Mouse (Mus musculus) liver, embryonic 16.5 days (tissue): ENCODE measurements around the gene Csnk1e. TPM values are rescaled to one million over a fixed set of nuclear protein-coding genes. Genes with fewer than 3 reads are reported as not detected.
A peak's percentile ranks its signal among the peaks of the same experiment; 100 is the strongest.

Experiments
- ATAC-seq: fragments of 200-750 bp; cut with Nextera tagmentation; 2 replicates; pipeline ENCODE4 v1.8.0; 2017; ENCODE audit warnings: low read depth, mild to moderate bottlenecking, moderate number of reproducible peaks, moderate library complexity
- H3K27ac ChIP-seq: fragments of 300-500 bp; sonication (generic); 2 replicates; pipeline ENCODE4 v1.5.1; 2014; ENCODE audit warnings: mild to moderate bottlenecking, low read length
- H3K27me3 ChIP-seq: fragments of 300-500 bp; sonication (generic); 2 replicates; pipeline ENCODE4 v1.6.1; 2014; ENCODE audit warnings: low read depth, low read length, mixed read lengths; ENCODE audit not compliant: control insufficient read depth, insufficient read depth
- H3K36me3 ChIP-seq: fragments of 300-500 bp; sonication (generic); 2 replicates; pipeline ENCODE4 v1.6.1; 2014; ENCODE audit warnings: mild to moderate bottlenecking; ENCODE audit not compliant: control insufficient read depth, insufficient read depth
- H3K4me1 ChIP-seq: fragments of 300-500 bp; sonication (generic); 2 replicates; pipeline ENCODE4 v1.6.1; 2014; ENCODE audit warnings: low read depth, low read length, mixed read lengths; ENCODE audit not compliant: control insufficient read depth
- H3K4me2 ChIP-seq: fragments of 300-500 bp; sonication (generic); 2 replicates; pipeline ENCODE4 v1.6.1; 2014; ENCODE audit warnings: low read depth, low read length, mixed read lengths
- H3K4me3 ChIP-seq: fragments of 300-500 bp; sonication (generic); 2 replicates; pipeline ENCODE4 v1.5.1; 2014; ENCODE audit warnings: low read depth, mild to moderate bottlenecking, low read length
- H3K9ac ChIP-seq: fragments of 300-500 bp; sonication (generic); 2 replicates; pipeline ENCODE4 v1.6.1; 2014; ENCODE audit warnings: low read depth, low read length
- H3K9me3 ChIP-seq: fragments of 300-500 bp; sonication (generic); replicated peaks from 2 replicates; pipeline ENCODE4 v1.6.1; 2016; ENCODE audit warnings: low read length; ENCODE audit not compliant: control insufficient read depth
- WGBS: fragments of 180-500 bp; shearing (Covaris S2); extraction: QIAGEN DNeasy Blood & Tissue Kit; methylation state at CpG from one replicate; pipeline ENCODE4 v1.1.7; 2014; ENCODE audit not compliant: insufficient replicate concordance; 5-methylcytosine and 5-hydroxymethylcytosine counted together
- polyA plus RNA-seq: library from polyadenylated mRNA; unstranded; fragments of >200 nt; fragmentation: Nextera tagmentation; extraction: Ambion mirVana; gene quantifications from 2 replicates; pipeline ENCODE4 v1.2.1, GENCODE M21; 2015

Gene Csnk1e
- polyA plus RNA-seq, 1 experiment from 2014 or later: 4.8 TPM

DNA sequence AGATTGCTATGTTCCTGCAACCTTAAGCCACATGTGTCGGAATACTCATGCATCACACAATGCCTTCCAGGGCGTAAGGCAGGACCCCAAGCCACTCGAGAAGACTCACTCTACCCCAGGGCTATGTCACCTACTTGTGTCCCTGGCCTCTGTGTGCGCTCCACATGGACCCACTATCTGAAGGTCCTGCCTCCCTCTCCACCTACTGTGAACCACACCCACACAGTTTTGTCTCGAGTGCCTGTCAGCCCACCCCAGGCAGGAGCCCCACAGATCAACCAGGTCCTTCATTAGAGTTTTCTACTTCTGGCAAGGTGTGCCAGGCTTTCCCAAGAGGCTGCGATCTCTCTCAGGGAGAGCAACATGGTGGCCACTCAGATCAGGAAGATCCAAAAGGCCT lies 60.1 kb downstream of the Csnk1e start:
- H3K4me2 ChIP-seq: no peak overlapping the region
- no peak overlapping the region for H3K27ac ChIP-seq
- H3K27me3 ChIP-seq: no peaks in the 10 kb centered on the region
- H3K9ac ChIP-seq: no peak overlapping the region
- H3K9me3 ChIP-seq: no peaks in the 10 kb centered on the region
- 56% methylated on average over 6 of the region's 6 CpGs for WGBS
- H3K4me1 ChIP-seq: peaks cover 15% of the 10 kb centered on the region
- H3K4me3 ChIP-seq: no peak overlapping the region
- ATAC-seq: no peak
- H3K36me3 ChIP-seq: no peaks in the 10 kb centered on the region

DNA sequence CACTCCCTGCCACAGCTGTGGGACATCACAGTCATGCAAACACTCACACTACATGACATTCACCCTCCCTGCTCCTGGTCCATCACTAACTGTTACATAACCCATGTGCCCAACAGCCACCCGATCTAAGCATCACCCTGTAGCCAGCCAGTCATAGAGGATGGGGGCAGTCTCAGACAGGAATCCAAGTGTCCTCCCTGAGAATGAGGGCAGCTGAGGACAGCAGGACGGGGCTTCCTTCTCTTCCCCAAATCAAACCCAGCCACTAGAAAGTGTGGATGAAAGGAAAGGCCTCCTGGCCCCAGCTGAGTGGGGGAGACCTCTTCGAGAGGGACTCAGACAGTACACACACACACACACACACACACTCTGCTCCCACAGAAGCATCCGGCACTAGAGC lies 60.5 kb downstream of the Csnk1e start:
- Histone ChIP-seq H3K4me2 (no peak overlapping the region), H3K4me1 (peaks cover 15% of the 10 kb centered on the region), H3K27ac (no peak overlapping the region), H3K4me3 (no peak overlapping the region), H3K9me3 (no peaks in the 10 kb centered on the region), H3K9ac (no peak overlapping the region), H3K27me3 (no peaks in the 10 kb centered on the region), H3K36me3 (no peaks in the 10 kb centered on the region)
- no peak for ATAC-seq
- 51% methylated on average over 4 of the region's 4 CpGs for WGBS

DNA sequence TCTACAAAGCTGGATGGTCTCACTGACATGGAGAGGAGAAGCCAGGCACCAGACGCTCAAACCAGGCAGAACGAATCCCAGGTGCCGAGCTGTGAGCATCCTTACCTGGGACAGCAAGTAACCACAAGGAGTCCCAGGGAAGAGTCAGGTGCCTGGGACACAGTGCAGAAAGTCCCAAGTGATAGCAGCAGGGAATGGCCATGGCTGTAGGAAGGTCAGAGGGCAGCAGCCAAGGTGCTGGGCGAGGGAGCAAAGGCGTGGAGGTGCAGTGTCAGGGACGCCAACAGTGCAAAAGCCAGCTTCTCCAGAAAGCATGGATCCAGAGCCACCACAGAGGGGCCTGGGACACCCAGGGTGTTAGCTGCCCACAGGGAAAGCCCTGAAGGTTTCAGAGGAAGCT lies 62.3 kb downstream of the Csnk1e start:
- no peaks in the 10 kb centered on the region for H3K36me3 ChIP-seq
- H3K9me3 ChIP-seq: no peaks in the 10 kb centered on the region
- H3K27ac ChIP-seq: peak overlapping the region; percentile 35
- no peak for ATAC-seq
- no peaks in the 10 kb centered on the region for H3K27me3 ChIP-seq
- WGBS: 70% methylated on average over 6 of the region's 6 CpGs
- no peak overlapping the region for H3K4me2 ChIP-seq
- H3K9ac ChIP-seq: no peak overlapping the region
- no peak overlapping the region for H3K4me3 ChIP-seq
- peaks cover 16% of the 10 kb centered on the region for H3K4me1 ChIP-seq

DNA sequence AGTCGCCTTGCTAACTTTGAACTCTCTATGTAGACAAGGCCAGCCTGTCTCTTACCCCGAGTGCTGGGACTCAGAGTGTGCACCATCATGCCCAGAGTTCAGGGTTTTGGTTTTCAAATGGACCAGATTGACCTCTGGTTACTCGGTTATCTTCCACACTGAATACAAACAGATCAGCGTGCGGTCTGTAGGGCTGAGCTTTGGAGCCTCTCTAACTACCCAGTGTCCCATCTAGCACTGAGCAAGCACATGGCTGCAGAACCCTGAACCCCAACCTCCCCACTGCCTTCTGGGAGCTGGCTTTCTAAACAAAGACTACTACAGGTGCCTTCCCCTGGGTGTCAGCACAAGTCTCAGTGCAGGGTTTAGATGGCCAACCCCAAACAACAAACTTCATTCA lies 62.8 kb downstream of the Csnk1e start:
- WGBS: 54% methylated on average over 5 of the region's 5 CpGs
- peak; percentile 63 for ATAC-seq
- peaks cover 20% of the 10 kb centered on the region for H3K4me1 ChIP-seq
- H3K36me3 ChIP-seq: no peaks in the 10 kb centered on the region
- H3K9me3 ChIP-seq: no peaks in the 10 kb centered on the region
- H3K4me3 ChIP-seq: no peak overlapping the region
- no peak overlapping the region for H3K4me2 ChIP-seq
- no peaks in the 10 kb centered on the region for H3K27me3 ChIP-seq
- no peak overlapping the region for H3K9ac ChIP-seq
- peak overlapping the region; percentile 60 for H3K27ac ChIP-seq

DNA sequence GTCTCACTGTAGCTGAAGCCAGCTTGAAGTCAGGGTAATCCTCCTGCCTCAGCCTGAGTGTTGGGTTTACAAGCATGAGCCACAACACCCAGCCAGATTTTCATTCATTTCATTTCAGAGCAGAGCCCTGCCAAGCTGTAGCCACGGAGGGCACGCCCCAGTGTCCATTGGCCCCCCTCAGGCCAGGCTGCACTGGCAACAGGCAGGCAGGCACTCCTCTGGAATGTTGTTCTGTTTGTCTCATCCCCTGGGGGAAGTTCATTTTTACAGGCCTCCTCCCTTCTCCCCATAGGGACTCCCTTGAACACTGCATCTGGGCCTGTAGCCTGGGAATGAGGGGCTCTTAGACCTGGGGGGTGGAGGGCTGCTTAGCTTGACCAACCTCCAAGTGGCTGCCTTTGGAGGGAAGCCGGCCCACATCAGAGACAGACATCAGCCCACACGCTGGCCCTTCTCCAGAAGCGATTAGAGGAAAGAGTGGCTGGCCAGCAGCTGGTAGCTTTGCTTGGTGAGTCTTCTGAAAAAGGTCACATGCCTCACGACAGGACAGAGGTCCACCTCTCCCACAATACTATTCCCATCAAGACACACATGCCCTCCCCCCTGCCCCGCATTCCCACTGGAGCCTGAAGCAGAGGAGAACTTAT lies 63.8 kb downstream of the Csnk1e start:
- Histone ChIP-seq H3K4me2 (no peak overlapping the region), H3K4me1 (peaks cover 23% of the 10 kb centered on the region), H3K9me3 (no peaks in the 10 kb centered on the region), H3K27ac (peak overlapping the region; percentile 60), H3K4me3 (no peak overlapping the region), H3K9ac (no peak overlapping the region), H3K36me3 (no peaks in the 10 kb centered on the region), H3K27me3 (no peaks in the 10 kb centered on the region)
- WGBS: 37% methylated on average over 7 of the region's 7 CpGs
- peak; percentile 7; the same call in 1 of the 2 replicates for ATAC-seq

DNA sequence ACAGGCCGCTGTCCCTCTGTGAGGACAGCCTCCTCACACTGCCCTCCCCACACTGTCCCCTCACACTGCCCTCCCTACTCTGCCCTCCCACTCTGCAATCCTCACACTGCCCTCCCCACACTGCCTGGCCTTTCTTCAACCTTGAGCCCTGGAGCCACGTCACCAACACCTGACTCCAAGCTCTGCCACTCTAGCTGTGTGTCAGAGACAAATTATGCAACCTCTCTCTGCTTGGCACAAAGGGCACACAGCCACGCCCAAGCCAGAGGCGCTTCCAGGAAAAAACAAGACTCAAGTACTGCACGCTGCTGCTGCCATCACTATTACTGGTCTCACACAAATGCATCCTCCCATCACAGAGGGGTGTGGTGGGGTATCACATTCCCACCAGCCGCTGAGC lies 64.9 kb downstream of the Csnk1e start:
- H3K9ac ChIP-seq: no peak overlapping the region
- H3K27me3 ChIP-seq: no peaks in the 10 kb centered on the region
- H3K36me3 ChIP-seq: no peaks in the 10 kb centered on the region
- H3K9me3 ChIP-seq: no peaks in the 10 kb centered on the region
- H3K4me3 ChIP-seq: no peak overlapping the region
- WGBS: 51% methylated on average over 6 of the region's 6 CpGs
- H3K27ac ChIP-seq: no peak overlapping the region
- no peak overlapping the region for H3K4me2 ChIP-seq
- peak; percentile 33; the same call in 1 of the 2 replicates for ATAC-seq
- H3K4me1 ChIP-seq: peaks cover 23% of the 10 kb centered on the region

DNA sequence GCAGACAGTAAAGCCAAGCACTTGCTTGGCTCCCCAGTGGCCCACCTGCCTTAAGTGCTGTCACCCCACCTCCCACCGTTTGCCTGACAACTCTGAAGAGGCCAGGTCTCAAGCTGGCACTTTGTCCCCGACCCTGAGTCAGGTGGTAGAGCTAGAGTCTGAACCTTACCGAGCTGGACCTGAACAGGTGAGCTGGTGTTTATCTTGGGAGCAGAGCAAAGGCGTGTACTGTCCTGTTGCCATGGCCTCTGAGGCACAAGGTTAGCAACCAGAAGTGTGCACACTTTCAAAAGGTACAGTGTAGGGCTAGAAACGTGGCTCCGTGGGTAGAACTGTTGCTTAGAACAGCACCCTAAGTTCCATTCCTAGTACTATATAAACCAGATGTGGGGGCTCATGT lies 67.2 kb downstream of the Csnk1e start:
- Histone ChIP-seq H3K4me1 (peaks cover 22% of the 10 kb centered on the region), H3K9me3 (no peaks in the 10 kb centered on the region), H3K27me3 (no peaks in the 10 kb centered on the region), H3K4me2 (no peak overlapping the region), H3K4me3 (no peak overlapping the region), H3K36me3 (no peaks in the 10 kb centered on the region), H3K27ac (peak overlapping the region; percentile 69), H3K9ac (no peak overlapping the region)
- ATAC-seq: peak; percentile 76
- WGBS: 50% methylated on average over 6 of the region's 6 CpGs

DNA sequence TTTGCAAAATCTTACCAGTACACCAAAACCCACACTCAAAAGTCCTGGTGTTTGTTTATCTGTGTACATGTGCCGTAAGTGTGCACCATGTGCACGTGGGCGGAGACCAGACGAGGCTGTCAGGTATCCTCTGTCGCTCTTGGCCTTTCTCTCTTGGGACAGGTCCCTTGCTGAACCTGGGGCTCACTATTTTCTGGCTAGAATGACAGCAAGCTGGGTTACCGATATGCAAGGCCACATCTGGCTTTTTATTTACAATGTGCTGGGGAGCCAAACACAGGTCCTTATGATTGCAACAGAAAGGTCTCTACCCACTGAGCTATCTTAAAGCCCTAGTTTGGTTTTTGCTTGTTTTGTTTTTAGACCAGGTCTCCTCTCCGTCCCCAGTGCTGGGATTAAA lies 67.8 kb downstream of the Csnk1e start:
- 43% methylated on average over 7 of the region's 7 CpGs for WGBS

DNA sequence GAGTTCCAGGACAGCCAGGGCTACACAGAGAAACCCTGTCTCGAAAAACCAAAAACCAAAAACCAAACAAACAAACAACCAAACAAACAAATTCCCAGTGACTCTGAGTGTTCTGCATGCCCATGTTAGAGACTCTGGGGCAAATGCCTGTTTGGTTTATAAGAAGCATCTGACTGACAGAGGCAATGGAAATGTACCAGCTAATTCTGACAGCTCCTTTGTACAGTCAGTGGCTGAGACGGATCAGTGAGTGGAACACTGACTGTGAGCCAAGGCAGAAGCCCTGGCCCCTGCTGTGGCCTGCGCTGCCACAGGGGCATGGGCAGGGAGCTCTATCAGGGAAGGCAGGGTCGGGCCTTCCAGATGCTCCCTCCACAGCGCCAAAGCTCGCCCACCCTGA lies 68.3 kb downstream of the Csnk1e start:
- no peak for ATAC-seq
- Histone ChIP-seq H3K36me3 (no peaks in the 10 kb centered on the region), H3K27me3 (no peaks in the 10 kb centered on the region), H3K9me3 (no peaks in the 10 kb centered on the region), H3K4me1 (peaks cover 19% of the 10 kb centered on the region), H3K9ac (no peak overlapping the region), H3K4me2 (no peak overlapping the region), H3K27ac (no peak overlapping the region), H3K4me3 (no peak overlapping the region)
- WGBS: 44% methylated on average over 6 of the region's 6 CpGs

More for the DNA sequence above, 67.8 kb downstream of the Csnk1e start:
- Histone ChIP-seq H3K27ac (peak overlapping the region; percentile 69), H3K9ac (no peak overlapping the region), H3K27me3 (no peaks in the 10 kb centered on the region), H3K4me1 (peaks cover 19% of the 10 kb centered on the region), H3K4me2 (no peak overlapping the region), H3K9me3 (no peaks in the 10 kb centered on the region), H3K36me3 (no peaks in the 10 kb centered on the region), H3K4me3 (no peak overlapping the region)
- no peak for ATAC-seq
